Mouse (Mus musculus): ENCODE measurements around the gene Caln1.

Gene Caln1

GRCm38 (mm10) chr5:130393618-130394355, 24.5 kb downstream of the Caln1 start:
- in situ Hi-C loops (cut with MboI; ENCODE audit: low sequenced_read_pairs), result no loop called here

- in situ Hi-C loops (cut with MboI; ENCODE audit: low sequenced_read_pairs), result no loop called here
These were observed 25.1 kb downstream of the Caln1 start for GRCm38 (mm10) chr5:130394386-130394785.

- in situ Hi-C loops (cut with MboI; ENCODE audit: low sequenced_read_pairs), result no loop called here
These were observed 25.9 kb downstream of the Caln1 start for GRCm38 (mm10) chr5:130395142-130395541.

DNA sequence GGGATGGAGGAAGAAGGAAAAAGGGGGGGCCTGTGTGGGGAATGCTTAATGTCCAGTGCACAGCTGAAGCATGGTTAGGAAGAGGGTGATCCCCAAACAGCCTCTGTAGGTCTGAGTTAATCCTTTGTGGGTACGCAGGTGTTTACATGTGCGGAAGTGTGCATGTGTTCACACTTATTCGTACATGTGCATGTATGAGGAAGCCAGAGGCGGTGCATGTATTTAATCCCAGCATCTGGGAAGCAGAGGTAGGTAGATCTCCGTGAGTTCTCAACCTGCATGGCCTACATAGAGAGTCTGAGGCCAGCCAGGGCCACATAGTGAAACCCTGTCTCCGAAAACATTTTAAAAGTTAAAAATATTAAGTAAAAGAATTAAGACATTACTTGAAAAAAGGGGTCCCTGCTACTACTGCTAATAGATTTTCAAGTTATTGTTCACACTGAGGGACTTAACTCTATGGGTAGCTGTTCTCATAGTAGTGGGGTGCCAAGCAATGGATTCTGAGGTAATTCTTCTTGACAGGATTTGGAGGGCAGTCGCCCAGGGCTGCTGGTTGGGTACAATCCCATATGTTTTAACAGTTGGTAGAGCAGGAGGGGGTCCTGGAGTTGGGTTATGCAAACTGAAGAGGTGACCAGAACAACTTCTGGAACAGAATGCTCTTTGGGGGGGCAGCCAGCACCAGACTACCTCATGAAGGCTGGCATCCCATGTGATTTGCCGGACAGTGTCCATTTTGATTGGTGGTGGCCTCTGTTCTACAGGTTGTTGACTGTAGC, 31.1 kb downstream of the Caln1 start:
- in situ Hi-C loops (cut with MboI; ENCODE audit: low sequenced_read_pairs), result no loop called here

DNA sequence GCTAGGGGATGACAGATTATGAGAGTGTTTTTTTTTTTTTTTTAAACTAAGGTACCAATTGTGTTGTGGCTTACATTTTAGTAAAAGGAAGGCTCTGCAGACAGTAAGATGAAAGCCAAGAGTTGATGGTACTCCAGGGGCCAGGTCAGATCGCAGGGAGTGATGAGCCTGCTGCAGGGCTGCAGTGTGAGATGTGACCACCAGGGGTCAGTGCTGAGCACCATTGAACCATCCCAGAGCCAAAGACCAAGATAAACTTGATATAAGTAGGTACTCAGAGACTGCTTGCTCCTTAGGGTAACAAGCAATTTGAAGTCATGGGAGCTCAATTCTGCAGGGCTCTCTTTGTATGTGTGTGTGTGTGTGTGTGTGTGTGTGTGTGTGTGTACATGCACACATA, 35.9 kb downstream of the Caln1 start:
- in situ Hi-C loops (cut with MboI; ENCODE audit: low sequenced_read_pairs), result no loop called here

GRCm38 (mm10) chr5:130409706-130410105, 40.5 kb downstream of the Caln1 start:
- in situ Hi-C loops (cut with MboI; ENCODE audit: low sequenced_read_pairs), result no loop called here

DNA sequence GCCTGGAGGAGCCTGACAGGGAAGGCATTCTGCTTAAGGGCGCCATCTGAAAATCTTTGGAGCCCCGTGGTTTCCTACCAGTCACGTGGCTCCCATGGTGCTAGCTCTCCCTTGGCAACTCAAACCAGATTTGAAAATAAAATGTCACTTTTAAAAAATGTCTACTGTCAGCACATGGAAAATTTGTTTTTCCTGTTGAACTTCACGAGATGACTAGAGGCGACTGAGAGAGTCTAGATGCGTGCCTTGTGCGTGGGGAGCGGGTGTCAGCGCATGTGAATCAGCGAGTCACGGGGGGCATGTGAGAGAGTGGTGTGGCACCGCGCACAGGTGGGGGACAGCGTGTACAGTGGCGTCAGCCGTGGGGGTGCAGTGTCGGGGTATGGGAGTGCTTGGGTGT, 42.3 kb downstream of the Caln1 start:
- in situ Hi-C loops (cut with MboI; ENCODE audit: low sequenced_read_pairs), result no loop called here

- in situ Hi-C loops (cut with MboI; ENCODE audit: low sequenced_read_pairs), result no loop called here
These were observed 78.2 kb downstream of the Caln1 start for GRCm38 (mm10) chr5:130447438-130447837.

DNA sequence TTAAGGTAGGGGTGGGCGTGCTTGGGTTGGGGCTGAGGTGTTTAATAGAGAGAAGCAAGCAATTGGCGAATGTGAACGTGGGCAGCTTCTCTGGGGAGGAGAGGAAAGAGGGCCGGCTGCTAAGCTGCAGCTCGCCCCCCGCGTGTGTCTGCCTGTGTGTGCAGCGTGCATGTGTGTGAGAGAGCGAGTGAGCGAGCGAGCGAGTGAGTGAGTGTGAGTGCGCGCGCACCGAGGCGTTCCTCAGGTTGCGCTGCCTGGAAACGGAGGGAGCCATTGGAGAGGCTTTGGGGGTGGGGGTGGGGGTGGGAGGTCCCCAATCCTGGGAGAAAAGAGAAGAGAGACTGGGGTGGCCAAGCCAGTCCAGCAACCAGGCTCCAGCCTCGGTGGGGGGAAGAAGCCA, 79.2 kb downstream of the Caln1 start:
- in situ Hi-C loops (cut with MboI; ENCODE audit: low sequenced_read_pairs), result no loop called here

- in situ Hi-C loops (cut with MboI; ENCODE audit: low sequenced_read_pairs), result no loop called here
These were observed 79.9 kb downstream of the Caln1 start for GRCm38 (mm10) chr5:130448931-130449856.

DNA sequence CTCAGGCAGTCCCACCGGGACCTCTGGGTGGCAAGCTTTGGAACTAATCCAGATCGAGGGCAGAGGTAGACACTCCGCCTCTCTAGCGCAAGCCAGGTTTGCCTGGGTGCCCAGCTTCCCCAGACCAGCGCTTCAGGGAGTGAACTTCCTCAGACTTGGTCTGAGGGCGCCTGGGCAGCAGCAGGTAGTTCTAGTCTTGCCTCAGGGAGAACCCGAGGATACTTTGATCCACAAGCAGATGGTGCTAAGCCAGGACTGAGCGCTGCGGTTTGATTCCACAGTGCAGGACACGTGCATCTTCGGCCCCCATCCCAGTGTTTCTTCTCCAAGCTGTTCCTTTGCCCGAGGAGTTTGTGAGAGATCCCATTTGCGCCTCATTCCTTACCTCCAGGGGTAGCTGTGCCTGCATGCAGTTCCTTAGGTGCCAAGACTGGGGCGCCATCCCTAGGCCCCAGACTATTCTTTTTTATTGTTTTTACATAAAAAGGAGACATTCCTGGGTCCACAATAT, 80.8 kb downstream of the Caln1 start:
- in situ Hi-C loops (cut with MboI; ENCODE audit: low sequenced_read_pairs), result no loop called here

DNA sequence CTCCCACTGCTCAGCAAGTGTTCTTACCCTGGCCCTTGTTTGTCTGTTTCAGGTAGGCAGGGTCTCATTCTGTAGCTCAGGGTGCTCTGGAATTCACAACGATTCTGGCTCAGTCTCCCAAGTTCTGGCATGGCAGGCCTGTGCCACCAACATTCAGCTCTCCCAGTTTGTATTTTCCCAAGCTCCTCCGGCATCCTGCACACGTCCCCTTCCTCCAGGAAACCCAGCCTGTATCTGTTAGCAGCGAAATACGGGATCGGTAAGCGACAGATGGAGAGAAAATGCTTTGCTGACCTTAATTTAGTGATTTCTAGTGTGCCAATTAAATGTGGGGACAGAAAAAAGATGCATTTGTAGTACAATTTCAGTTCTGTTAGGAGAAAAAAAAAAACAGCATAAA, 88.8 kb downstream of the Caln1 start:
- in situ Hi-C loops (cut with MboI; ENCODE audit: low sequenced_read_pairs), result no loop called here

DNA sequence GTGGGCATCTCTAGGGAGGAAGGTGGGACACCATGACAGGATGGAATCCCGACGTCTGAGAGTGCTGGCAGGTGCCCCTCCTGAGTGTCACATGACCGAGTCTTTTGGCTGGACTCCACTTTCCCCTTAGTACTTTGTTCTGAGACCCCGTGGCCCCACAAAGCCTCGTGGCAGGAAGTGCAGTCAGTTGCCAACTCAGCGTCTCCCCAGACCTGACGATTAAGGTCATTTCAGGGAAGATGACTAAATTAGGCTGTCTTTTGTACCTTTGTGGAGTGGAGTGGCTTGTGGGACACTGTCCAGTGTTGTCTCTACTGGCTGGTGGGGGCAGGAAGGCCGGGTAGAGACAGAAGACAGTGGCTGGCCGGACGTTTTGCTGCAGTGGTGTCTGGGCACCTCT, 103.0 kb downstream of the Caln1 start:
- in situ Hi-C loops (cut with MboI; ENCODE audit: low sequenced_read_pairs), result no loop called here

DNA sequence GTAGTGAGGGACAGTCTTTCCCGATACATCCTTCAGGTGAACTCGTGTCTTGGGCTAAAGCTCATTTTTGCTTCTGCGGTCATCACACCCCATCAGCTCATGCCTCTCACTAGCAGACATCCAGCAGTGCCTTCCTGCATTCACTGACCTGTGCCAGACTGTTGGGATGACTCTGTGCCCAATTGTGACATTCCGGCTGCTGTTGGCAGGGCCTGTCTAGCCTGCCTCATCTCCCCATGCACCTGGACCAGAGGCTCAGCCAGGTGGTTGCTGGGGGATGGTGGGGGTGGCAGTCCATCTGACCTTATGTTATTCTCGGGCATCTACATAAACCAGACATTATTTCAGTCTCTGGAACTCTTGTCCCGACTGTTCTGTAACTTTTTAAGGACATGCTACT, 105.6 kb downstream of the Caln1 start:
- in situ Hi-C loops (cut with MboI; ENCODE audit: low sequenced_read_pairs), result no loop called here

GRCm38 (mm10) chr5:130476741-130477140, 107.5 kb downstream of the Caln1 start:
- in situ Hi-C loops (cut with MboI; ENCODE audit: low sequenced_read_pairs), result no loop called here

- in situ Hi-C loops (cut with MboI; ENCODE audit: low sequenced_read_pairs), result no loop called here
These were observed 111.0 kb downstream of the Caln1 start for GRCm38 (mm10) chr5:130480290-130480689.

DNA sequence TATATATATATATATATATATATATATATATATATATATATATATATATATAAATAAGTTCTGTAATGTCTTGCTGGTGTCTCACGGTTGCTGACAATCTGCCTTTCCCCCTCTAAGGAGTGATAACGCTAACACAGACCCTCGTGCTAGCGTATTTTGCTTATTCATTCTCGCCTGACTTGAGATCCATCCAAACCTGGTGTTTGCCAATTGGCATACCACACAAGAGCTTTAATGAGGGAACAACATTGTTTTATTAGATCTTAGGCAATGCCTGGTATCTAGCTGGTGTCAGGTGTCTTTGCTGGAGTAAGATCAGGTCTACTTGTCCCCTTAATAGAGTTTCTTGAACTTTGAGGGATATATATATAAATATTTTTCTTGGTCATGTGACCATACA, 122.2 kb downstream of the Caln1 start:
- in situ Hi-C loops (cut with MboI; ENCODE audit: low sequenced_read_pairs), result no loop called here

- in situ Hi-C loops (cut with MboI; ENCODE audit: low sequenced_read_pairs), result no loop called here
These were observed 123.0 kb downstream of the Caln1 start for GRCm38 (mm10) chr5:130492305-130492704.

DNA sequence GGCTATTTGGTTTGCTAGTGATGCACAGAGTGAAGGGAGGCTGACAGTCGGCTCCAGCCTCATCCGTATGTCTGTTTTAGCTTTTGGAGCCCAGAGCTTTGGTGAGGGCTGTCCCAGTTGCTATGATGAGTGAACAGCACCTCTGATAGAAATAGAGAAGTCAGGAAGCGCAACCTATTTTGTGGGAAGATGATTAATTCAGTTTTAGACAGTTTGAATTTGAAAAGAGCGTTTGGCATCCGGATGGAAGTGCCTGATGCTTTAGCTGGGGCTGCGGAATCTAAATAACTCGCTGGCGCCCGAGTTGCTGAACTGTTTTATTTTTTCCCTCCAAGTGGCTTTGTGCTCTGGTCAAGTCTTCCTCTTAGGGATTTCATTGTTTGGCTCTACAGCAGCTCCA, 133.3 kb downstream of the Caln1 start:
- in situ Hi-C loops (cut with MboI; ENCODE audit: low sequenced_read_pairs), result no loop called here

DNA sequence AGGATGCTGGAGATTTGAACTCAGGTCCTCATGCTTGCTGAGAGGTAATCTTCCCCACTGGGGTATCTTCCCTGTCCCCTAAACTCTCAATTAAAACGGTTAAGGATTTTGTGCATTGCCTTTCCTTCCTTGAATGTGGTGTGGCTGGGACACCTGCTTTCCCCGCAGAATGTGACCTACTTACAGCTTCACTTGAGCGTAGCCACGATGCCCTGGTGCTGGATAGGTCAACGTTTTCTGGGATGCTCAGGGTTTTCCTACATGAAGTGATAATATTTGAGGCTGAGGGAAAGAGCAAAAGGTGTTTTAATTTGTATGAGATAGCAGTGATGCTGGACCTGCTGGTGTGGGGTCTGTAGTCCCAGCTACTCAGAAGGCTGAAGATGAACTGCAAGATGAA, 135.6 kb downstream of the Caln1 start:
- in situ Hi-C loops (cut with MboI; ENCODE audit: low sequenced_read_pairs), result no loop called here

- in situ Hi-C loops (cut with MboI; ENCODE audit: low sequenced_read_pairs), result no loop called here
These were observed 141.3 kb downstream of the Caln1 start for GRCm38 (mm10) chr5:130510516-130510915.
